Mouse (Mus musculus) gastrocnemius, adult 8-10 months (tissue): ENCODE results near the gene Mrgprg. TPM values are rescaled to one million over a fixed set of nuclear protein-coding genes. Genes with fewer than 3 reads are reported as not detected.

Experiments used
- DNase-seq, 2 experiments: peaks; one replicate each; pipeline ENCODE4 v3.0.0; 2022; ENCODE audit warnings: low spot score in 2 of 2
- total RNA-seq, 4 experiments: library from RNA; stranded (reverse); gene quantifications; 2 replicates each; pipeline ENCODE4 v1.2.4; 2022

Gene Mrgprg
- total RNA-seq, 4 experiments from 2014 or later = 0.29 to 0.86 (median 0.33) TPM

DNA sequence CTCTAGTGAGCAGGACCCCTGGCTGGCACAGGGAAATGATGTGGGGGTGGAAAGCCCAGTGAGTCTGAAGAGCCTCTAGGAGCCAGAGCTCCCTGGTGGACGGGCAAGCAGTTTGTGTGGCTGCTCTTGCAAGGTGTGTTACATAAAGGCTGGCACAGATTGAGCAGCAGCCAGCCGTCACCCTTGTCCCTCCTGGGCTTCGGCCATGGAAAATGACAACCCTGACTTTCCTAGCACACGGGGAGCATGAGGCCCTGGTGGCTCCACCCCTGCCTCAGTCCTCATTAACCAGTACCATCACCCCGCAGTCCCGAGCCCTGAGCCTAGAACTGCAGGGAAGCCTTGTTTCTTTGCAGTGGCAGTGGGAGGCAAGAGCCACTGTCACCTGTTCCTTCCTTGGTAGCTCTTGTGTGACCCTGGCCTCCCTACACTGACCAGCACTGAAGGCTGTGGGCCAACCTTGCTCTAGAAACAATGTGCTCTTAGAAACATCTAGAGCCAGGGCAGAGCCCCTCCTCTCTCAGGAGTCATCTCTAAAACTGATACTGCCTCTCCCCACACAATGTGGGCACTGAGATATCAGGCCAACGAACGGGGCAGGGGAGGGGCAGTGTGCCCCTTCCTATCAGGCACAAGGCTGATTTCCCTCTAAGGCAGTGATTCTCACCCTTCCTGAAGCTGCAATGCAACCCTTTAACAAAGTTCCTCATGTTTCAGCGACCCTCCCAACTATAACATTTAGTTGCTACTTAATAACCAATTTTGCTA is 11.3 kb downstream of the Mrgprg start:
- DNase-seq = no peak

DNA sequence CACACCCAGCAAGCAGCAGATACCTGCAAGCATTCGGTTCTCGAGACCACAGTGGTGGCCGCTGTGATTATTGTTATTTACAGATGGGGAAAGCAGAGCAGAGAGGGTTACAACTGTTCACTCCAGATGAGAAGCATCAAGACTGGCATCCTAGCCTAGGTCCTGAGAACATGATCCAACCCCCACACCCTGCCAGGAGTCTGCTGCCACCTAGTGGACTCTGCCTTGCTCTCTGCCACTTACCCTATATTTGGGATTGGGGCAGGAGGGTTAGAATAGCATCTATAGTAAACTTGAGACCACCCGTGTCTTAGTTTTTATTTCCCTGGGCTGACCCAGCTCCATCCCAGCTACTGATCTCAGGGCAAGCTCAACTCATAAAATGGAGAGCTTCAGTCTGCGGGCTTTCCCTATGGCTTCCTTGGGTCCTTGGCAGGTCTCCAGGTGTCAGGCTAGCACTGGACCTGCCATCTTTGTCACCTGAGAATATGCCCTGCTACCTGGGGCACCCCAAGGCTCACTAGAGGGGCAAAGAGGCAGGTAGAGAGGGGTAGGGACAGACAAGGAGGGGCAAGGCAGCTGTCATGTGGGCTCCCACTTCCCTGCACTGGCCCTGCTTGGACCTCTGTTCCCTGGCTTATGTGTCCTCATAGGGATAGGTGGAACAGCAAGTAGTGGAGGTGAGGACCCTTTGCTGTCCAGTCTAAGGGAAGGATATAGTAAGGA is 12.6 kb downstream of the Mrgprg start:
- peak in 1 of 2 experiments; percentile 50 for DNase-seq

DNA sequence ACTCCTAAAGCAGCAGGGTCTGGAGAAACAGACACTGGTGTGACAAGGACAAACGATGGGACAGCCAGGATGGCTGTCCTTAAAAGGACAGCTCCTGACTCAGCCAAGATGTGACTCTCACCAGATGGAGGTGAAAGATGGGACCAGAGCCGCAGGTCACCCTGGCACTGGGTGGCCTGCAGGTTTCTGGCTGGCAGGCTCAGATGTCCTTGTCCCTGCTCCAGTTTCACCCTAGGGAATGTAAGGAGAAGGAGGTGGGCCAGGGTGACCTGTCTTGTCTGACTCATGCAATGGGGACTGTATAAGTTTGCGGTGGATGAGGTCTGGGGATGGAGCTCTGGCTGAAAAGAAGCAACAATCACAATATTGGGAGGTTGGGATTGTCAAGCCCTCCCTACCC is 14.2 kb downstream of the Mrgprg start:
- DNase-seq = no peak

DNA sequence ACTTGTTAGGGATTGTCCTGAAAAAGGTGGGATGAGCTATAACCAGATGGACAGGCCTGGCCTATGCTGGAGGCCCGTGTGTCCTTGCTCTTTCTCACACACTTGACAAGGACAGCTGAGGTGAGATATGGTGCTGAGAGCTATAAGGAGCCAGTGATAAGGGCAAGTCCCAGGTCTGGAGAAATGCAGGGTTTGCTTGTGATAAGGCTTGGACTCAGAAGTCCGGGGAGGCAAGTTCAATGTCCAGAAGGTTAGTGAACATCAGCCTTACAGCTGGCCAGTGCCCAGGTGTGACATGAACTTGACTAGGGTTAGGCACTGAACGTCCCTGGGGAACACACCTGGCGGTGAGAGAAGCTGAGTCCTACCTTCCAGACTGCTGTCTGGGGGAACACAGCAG is 14.7 kb downstream of the Mrgprg start:
- DNase-seq = no peak

DNA sequence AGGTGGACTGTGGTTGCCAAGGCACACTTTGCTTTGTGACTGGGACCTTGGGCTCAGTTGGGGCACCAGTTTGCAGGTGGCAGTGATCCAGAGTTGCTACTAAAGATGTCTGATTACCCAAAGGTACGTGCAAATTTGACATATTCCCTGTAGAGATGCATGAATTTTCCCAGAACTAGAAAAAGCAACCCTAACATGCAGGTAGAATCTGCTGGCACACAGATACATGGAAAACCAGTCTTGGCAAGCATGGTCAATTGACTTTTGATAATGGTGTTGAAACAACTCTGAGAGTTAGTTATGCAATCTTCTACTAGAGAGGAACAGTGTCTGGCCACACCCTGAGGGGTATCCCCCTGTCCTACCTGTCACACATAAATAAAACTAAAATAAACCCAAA is 15.4 kb downstream of the Mrgprg start:
- DNase-seq = no peak

DNA sequence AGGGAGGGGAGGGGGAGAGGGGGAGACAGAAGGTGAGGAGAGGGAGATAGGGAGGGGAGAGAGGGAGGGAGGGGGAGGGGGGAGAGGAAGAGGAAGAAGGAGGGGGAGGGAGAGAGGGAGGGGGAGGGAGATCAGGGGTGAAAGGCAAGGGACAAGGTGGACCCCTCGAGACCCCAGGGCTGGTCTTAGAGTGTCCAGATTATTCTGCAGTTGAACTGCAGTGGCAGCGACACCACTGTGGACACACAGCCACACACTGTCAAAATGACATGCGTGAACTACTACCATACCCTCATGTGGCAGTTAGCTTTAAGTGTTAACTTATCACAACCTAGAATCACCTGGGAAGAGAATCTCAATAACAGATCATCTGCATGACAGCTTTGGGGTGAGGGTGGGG is 17.7 kb downstream of the Mrgprg start:
- DNase-seq = no peak

DNA sequence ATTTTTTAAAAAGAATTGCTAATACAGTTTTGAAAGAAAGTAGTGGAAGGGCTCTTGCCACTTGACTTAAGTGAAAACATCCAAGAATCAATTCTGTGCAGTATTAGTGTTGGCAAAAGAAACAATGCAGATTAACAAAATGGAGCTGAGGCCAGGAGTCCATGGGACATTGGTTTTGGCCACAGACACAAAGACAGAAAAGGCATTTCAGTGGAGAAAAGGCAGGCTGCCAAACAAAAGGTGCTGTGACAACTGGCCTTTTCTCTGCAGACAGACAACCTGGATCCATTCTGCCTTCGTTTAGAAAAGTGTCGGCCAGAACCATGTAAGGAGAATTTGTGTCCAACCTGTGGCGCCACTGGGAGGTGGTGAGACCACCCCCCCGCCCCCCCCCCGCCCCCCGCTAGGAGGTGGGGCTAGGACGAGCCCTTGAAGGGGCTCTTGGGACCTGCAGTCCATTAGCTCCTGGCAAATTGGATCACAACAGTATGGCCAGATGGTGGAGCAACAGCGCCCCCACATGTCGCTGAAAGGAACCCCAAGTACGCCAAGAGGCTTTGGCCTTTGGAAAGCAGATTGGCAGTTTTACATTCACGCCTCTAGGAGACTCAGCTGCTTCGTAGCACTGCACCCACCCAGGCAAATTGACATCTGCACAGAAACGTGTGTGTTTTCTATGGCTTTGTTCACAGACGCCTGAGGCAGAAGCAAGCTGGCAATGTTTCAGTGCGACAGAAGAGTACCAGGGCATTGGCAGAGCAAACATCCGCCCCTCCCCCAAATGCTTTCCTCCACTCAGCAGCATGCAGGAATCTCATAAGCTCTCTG is 18.5 kb downstream of the Mrgprg start:
- peak; percentile 78 to 79 for DNase-seq

DNA sequence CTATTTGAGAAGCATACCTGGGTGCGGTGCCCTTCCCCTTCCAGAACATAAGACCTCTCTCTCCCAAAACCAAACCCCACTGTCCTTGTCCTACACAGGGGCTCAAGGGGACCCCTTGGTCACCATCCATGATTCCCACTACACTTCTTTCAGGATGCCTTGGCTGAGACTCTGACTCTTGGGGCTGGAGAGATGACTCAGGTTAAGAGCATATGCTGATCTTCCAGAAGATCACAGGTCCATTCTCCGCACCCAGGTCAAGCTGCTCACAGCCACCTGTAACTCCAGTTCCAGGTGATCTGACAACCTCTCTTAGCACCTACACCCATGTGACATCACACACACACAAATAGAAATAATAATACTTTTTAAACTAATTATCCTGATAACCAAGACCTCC is 26.1 kb downstream of the Mrgprg start:
- DNase-seq = no peak

DNA sequence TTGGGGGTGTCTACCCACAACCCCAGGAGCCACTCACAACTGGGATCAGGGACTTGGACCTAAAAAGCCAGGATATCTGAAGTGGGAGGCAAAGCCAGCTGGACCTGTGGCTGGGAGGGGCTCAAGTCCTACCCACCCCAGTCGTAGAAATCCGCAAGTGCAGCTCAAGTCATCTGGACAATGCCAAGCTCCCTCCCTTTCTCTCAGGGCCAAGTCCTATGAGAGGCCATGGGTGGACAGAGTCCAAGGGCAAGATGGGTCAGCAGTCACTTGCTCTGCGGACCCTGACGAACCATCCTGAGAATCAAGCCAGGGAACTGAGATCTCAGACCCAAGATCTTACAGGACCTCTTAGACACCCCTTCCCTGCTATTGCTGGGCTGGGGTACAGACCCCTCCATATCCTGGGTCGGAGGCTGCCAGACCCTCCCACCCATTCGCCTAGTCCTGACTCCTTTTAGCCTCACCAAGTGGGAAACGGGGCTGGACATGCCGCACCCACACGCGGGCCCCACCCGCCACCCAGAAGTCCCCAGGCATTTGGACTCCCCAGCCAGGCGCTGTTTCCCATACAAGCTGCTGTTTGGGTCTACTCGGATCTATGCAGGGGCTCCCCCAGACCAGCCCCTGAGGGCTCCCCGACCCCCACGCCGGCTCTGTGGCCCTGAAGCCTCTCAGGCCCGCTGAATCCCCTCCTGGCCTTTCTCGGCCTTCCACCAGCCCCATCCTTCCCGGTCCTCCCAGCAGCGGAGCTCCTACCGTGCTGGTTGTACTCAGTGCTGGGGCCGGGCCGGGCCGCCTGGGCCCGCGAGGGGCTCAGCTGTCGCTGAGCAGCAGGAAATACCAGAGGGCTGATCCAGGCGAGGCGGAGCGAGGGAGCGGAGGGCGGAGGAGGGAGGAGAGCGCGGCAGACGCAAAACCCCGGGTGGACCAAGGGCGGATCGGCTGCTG is 27.0 kb downstream of the Mrgprg start:
- peak; percentile 72 to 80 for DNase-seq

DNA sequence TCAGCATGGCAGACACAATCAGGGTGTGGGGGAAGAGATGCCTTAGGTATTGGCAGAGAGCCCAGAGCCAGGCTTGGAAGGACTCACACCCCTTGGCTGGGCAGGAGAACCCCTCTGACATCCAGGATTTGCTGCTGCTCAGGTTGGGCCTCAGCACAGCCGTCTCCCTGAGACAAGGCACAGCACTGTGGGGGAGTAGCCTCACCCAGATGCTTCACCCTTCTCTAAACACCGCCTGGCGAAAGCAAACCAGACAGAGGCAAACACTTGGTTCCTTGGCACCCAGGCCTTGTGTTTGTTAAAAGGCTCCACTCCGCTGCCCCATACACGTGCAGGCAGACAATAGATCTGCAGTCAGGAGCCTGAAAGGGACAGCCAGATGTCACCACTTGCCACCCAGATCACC is 28.2 kb downstream of the Mrgprg start:
- DNase-seq = no peak

DNA sequence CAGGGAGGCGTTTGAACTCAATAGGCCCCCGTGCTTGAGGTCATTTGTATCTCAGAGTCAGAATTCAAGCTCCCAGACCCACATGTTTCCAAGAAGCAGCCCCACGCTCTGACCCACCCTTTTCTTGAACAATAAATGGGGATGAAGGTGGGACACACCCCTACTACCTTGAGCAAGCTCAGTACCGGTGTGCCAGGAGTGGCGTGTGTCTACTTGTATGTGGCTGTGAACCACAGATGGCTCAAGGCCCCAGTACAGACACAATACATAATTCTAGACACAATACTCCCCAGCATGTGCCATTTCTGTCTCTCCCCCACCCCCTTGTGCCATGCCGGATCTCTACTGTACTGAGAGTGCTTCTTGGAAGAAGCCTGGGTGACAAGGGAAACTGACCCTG is 28.6 kb downstream of the Mrgprg start:
- no peak for DNase-seq

DNA sequence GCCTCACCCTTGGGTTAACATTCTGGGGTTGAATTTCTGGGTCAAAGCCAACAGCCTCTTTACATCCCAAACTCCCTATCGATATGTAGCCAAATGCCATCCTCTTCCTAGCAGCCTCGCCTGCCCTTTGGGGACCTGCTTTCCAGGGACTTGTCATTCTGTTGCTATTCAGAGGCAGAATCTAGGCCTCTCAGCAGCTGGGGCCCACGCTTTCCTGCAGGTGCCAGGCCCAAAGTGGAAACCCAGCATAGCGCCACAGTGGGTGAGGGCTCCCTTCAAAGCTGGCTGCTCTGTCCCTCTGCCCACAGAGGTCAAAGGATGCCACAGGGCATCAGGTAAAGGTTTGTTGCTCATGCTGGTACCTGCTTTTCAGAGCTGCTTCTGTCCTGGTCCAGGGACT is 33.0 kb downstream of the Mrgprg start:
- no peak for DNase-seq

DNA sequence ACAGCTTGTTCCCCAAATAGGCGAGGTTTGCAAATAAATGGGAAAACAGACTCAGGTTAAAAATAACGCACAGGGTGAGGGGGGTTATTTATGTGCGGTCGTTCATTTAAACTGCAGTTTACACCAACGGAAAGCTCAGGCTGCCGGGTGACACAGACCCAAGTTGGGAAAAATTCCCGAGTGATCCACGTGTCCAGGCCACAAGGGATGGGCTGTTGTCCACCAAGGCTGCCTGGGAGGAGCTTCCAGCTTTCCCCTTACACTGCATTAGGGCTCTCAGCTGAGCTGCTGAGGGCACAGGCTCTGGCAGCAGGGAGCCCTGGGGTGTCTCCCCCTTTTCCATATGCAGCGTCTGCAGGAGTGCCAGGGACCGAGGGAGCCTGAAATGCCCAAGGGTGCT is 36.9 kb downstream of the Mrgprg start:
- peak in 1 of 2 experiments; percentile 33 for DNase-seq

DNA sequence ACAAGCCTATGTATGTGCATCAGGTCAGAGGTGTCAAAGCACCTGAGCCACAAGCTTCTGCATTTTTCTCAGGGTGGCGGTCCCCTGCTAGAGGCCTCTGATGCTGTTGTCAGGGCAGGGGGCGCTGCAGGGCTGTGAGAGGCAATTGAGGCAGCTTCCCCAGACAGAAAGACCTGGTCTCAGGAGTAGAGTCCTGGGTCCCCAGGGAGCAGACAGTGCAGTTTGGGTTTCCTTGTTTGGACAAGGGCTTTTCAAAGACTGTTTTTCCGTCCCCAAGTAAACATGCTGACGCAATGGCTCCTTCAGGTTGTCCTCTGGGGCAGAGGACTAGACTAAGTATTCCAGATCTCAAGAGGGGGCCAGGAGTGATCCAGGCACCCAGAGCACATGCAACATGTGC is 40.4 kb downstream of the Mrgprg start:
- DNase-seq = no peak

DNA sequence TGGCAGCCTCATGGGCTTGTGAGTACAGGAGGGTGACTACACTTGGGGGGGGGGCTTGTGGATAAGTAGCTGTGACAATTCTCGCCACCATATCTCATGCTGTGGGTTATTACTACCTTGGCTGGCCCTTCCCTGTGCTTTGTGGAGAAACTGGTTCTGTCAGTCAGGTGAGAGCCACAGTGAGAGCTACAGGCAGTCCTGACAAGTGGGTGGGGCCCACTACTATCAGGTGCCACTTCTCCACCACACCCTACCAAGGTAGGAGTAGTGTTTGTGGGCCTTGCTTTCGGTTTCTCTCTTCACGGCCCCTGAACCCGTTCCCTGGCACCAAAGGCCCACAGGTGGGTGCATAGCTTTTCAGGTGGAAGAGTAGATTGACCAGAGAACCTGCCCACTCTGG is 43.0 kb downstream of the Mrgprg start:
- DNase-seq = no peak

DNA sequence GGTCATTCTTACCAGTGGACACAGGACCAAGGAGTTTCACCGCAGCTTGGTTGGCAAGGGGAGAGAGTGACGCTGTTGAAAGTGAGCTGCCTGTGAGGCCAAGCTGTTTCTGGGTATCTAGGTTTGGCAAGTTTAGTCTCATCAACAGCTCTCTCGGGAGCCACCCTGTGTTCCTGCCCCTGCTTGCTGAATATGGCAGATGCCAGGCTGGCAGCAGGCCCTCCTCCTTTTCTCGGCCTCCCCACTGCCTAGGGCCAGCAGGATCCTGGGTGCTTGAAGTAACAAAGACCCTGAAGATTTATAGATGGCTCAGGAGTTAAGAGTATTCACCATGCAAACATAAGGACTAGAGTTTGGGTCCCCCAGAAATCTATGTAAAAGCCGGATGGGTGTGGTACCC is 44.1 kb downstream of the Mrgprg start:
- DNase-seq = no peak

DNA sequence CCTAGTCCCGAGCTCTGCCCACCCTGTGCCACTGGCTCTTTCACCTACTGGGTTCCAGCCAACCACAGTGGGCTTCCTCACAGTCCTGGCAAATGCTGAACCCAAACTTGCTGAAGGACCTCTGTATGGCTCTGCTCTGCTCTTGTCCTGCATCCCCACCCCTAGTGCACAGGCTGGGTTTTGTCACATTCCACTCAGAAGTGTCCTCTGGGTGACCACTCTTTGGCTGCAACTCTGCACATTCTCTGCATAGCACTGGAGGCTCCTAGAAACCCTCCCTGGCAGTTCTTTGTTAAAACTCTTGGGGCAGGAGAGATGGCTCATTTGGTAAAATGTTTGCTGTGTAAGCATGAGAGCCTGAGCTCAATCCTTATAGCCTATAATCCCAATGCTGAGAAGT is 49.0 kb downstream of the Mrgprg start:
- DNase-seq = no peak
